Comparison of ENCODE assay signal across 8 mouse cellular contexts in genomic region chr14:34615082-34615481, GRCm38 (mm10). TPM values are rescaled to one million over a fixed set of nuclear protein-coding genes. Genes with fewer than 3 reads are reported as not detected.
DNase-seq lines count a peak whose midpoint lies in the region; ATAC-seq and TF ChIP-seq lines count a peak whose summit lies in the region.

No protein-coding gene starts in this region.

- H3K36me3 ChIP-seq in embryonic facial prominence, embryonic 12.5 days = no peaks in the 10 kb centered on the region
- no peaks in the 10 kb centered on the region for H3K36me3 ChIP-seq in intestine, postnatal 0 days (ENCODE audit: control insufficient read depth, insufficient read depth)

- H3K4me3 ChIP-seq in embryonic facial prominence, embryonic 12.5 days = 0 out of 2 replicates have a peak overlapping the region, but pooled peaks have one; percentile 18
- H3K4me3 ChIP-seq in intestine, postnatal 0 days (ENCODE audit: low read depth, low read length) = peak overlapping the region; percentile 17; the same call in 1 of the 2 replicates

- peak overlapping the region; percentile 42 for H3K4me2 ChIP-seq in embryonic facial prominence, embryonic 12.5 days (replicated peaks)
- H3K4me2 ChIP-seq in intestine, postnatal 0 days (replicated peaks; ENCODE audit: low read depth) = peak overlapping the region; percentile 58

- H3K27me3 ChIP-seq in embryonic facial prominence, embryonic 12.5 days = peaks cover 30% of the 10 kb centered on the region
- no peaks in the 10 kb centered on the region for H3K27me3 ChIP-seq in intestine, postnatal 0 days (replicated peaks; ENCODE audit: control insufficient read depth, insufficient read depth, low read length)

- H3K27ac ChIP-seq in embryonic facial prominence, embryonic 12.5 days = no peak overlapping the region
- H3K27ac ChIP-seq in intestine, postnatal 0 days (ENCODE audit: low read depth, low read length) = no peak overlapping the region

- peak; percentile 86 for DNase-seq in ES-CJ7 (ENCODE audit: low read depth, low spot score)
- peak; percentile 22 to 47 for DNase-seq in lung, postnatal 4 days
- DNase-seq in thymus, adult 18-20 months = peak; percentile 26 to 43
- no peak for DNase-seq in B cell, adult 2 months
- DNase-seq in frontal cortex, adult 2 months (ENCODE audit: extremely low spot score in 1 of 2, low spot score in 1 of 2) = no peak
- no peak for DNase-seq in layer of hippocampus, adult 11-12 months (ENCODE audit: low spot score)

- TF ChIP-seq CTCF in intestine, postnatal 0 days (IDR thresholded peaks at IDR 0.05; ENCODE audit: low read depth) = no peak

- ATAC-seq in embryonic facial prominence, embryonic 12.5 days (ENCODE audit: insufficient number of reproducible peaks, insufficient read depth, low FRiP score, low TSS enrichment) = no peak
- no peak; the same call in 1 of the 2 replicates for ATAC-seq in intestine, postnatal 0 days

- H3K4me1 ChIP-seq in embryonic facial prominence, embryonic 12.5 days = peaks cover 4% of the 10 kb centered on the region
- H3K4me1 ChIP-seq in intestine, postnatal 0 days (replicated peaks; ENCODE audit: control insufficient read depth, insufficient read depth, low read length) = no peaks in the 10 kb centered on the region

- no peak overlapping the region for H3K9ac ChIP-seq in embryonic facial prominence, embryonic 12.5 days
- H3K9ac ChIP-seq in intestine, postnatal 0 days (ENCODE audit: low read depth, low read length) = no peak overlapping the region

- 2% methylated on average over 13 of the region's 13 CpGs for WGBS in embryonic facial prominence, embryonic 12.5 days
- 6% methylated on average over 13 of the region's 13 CpGs for WGBS in intestine, postnatal 0 days

- H3K9me3 ChIP-seq in embryonic facial prominence, embryonic 12.5 days = no peaks in the 10 kb centered on the region
- H3K9me3 ChIP-seq in intestine, postnatal 0 days (ENCODE audit: control insufficient read depth) = no peaks in the 10 kb centered on the region

RNA-seq across cellular contexts. Expression of gene Opn4, which starts 15.1 kb away (rescaled TPM):
- 0.97 and 1.1 TPM in 2 replicates for polyA plus RNA-seq in embryonic facial prominence, embryonic 12.5 days (2016; fragmentation: Nextera tagmentation; extraction: Ambion mirVana)
- polyA plus RNA-seq in intestine, postnatal 0 days (2015; fragmentation: Nextera tagmentation; extraction: Ambion mirVana) = 0.26 and 0.69 TPM in 2 replicates
- polyA plus RNA-seq in frontal cortex, adult 2 months (2012; rRNA removed) = 0.04 and 0.10 TPM in 2 replicates

RNA-seq across cellular contexts. Expression of gene Ldb3, which starts 26.6 kb away (rescaled TPM):
- 1.1 and 1.6 TPM in 2 replicates for polyA plus RNA-seq in embryonic facial prominence, embryonic 12.5 days (2016; fragmentation: Nextera tagmentation; extraction: Ambion mirVana)
- 15.2 and 16.2 TPM in 2 replicates for polyA plus RNA-seq in intestine, postnatal 0 days (2015; fragmentation: Nextera tagmentation; extraction: Ambion mirVana)
- polyA plus RNA-seq in frontal cortex, adult 2 months (2012; rRNA removed) = 4.9 and 5.0 TPM in 2 replicates

RNA-seq across cellular contexts. Expression of gene Wapl, which starts 58.6 kb away (rescaled TPM):
- 33.1 and 36.1 TPM in 2 replicates for polyA plus RNA-seq in embryonic facial prominence, embryonic 12.5 days (2016; fragmentation: Nextera tagmentation; extraction: Ambion mirVana)
- polyA plus RNA-seq in intestine, postnatal 0 days (2015; fragmentation: Nextera tagmentation; extraction: Ambion mirVana) = 18.2 and 20.2 TPM in 2 replicates
- polyA plus RNA-seq in frontal cortex, adult 2 months (2012; rRNA removed) = 16.3 and 18.5 TPM in 2 replicates

Comparison
In these comparisons a context has a peak if more than half of its experiments do, and no peak if none do; other contexts are left out.
1. DNase-seq: peak in ES-CJ7 (single experiment), lung, postnatal 4 days (2 of 2) and thymus, adult 18-20 months (2 of 2); none in B cell, adult 2 months (0 of 2), frontal cortex, adult 2 months (0 of 2) and layer of hippocampus, adult 11-12 months (single experiment).